Mouse (Mus musculus): ENCODE results near the gene Rdh12. TPM values are rescaled to one million over a fixed set of nuclear protein-coding genes. Genes with fewer than 3 reads are reported as not detected.
A peak's percentile ranks its signal among the peaks of the same experiment; 100 is the strongest.

Rdh12 gene
- total and polyA plus RNA-seq, 3 experiments, result 6.3 to 11.0 (median 6.5) TPM

- in situ Hi-C loops (cut with MboI; ENCODE audit: low pct_ligation_motif_present, low pct_unique_long_range_greater_than_20kb, low sequenced_read_pairs), result no loop called here
- dilution Hi-C loops (cut with MboI; ENCODE audit: extremely low pct_ligation_motif_present, extremely low pct_unique_long_range_greater_than_20kb, low sequenced_read_pairs), result no loop called here
- TF ChIP-seq RCOR1 (conservative IDR thresholded peaks at IDR 0.05; ENCODE audit: low read depth, low read length) (0 out of 2 replicates have a peak, but pooled peaks have one; percentile 18), MYC (IDR thresholded peaks at IDR 0.05; ENCODE audit: low read depth, low read length) (peak; percentile 76; the same call in 1 of the 2 replicates), USF2 (conservative IDR thresholded peaks at IDR 0.05; ENCODE audit: low read depth, low read length) (no peak), ETS1 (conservative IDR thresholded peaks at IDR 0.05; ENCODE audit: low read depth, low read length) (0 out of 2 replicates have a peak, but pooled peaks have one; percentile 11), TCF12 (IDR thresholded peaks at IDR 0.05; ENCODE audit: low read depth, low read length) (peak; percentile 55; the same call in 1 of the 2 replicates), POLR2AphosphoS2 (IDR thresholded peaks at IDR 0.05; ENCODE audit: low read depth, low read length) (peak; percentile 86; the same call in 1 of the 2 replicates), BHLHE40 (IDR thresholded peaks at IDR 0.05; ENCODE audit: low read depth, low read length) (0 out of 2 replicates have a peak, but pooled peaks have one; percentile 18), CHD1 (IDR thresholded peaks at IDR 0.05; ENCODE audit: low read depth, low read length) (no peak), SIN3A (IDR thresholded peaks at IDR 0.05; ENCODE audit: low read length) (peak; percentile 93), HCFC1 (IDR thresholded peaks at IDR 0.05; ENCODE audit: low read depth, low read length) (peak; percentile 98), POLR2A (IDR thresholded peaks at IDR 0.05; ENCODE audit: low read depth, low read length) (peak; percentile 65), JUND (conservative IDR thresholded peaks at IDR 0.05; ENCODE audit: low read depth, low read length) (no peak), ZNF384 (IDR thresholded peaks at IDR 0.05; ENCODE audit: low read depth, low read length) (no peak), EP300 (IDR thresholded peaks at IDR 0.05; ENCODE audit: low read length) (no peak), ZMIZ1 (IDR thresholded peaks at IDR 0.05; ENCODE audit: low read depth, low read length) (no peak; the same call in none of the 2 replicates), ZKSCAN1 (IDR thresholded peaks at IDR 0.05; ENCODE audit: borderline replicate concordance, low read depth, low read length) (no peak), CHD2 (IDR thresholded peaks at IDR 0.05; ENCODE audit: low read length) (peak; percentile 47; the same call in 1 of the 2 replicates), CTCF (conservative IDR thresholded peaks at IDR 0.05 in 1 of 2, IDR thresholded peaks at IDR 0.05 in 1 of 2; ENCODE audit: low read depth in 2 of 2, low read length in 2 of 2) (peak in 1 of 2 experiments; percentile 61; a peak in 2 of 4 replicates), MAZ (IDR thresholded peaks at IDR 0.05; ENCODE audit: low read depth, low read length) (no peak), NRF1 (IDR thresholded peaks at IDR 0.05; ENCODE audit: low read depth, low read length) (peak; percentile 78), GABPA (IDR thresholded peaks at IDR 0.05; ENCODE audit: insufficient replicate concordance, low read depth, low read length) (no peak; the same call in 1 of the 2 replicates), E2F4 (IDR thresholded peaks at IDR 0.05; ENCODE audit: insufficient replicate concordance, low read depth, low read length) (no peak), ELF1 (IDR thresholded peaks at IDR 0.05; ENCODE audit: low read depth, low read length) (peak; percentile 94), KAT2A (IDR thresholded peaks at IDR 0.05; ENCODE audit: insufficient replicate concordance, low read length) (peak; percentile 91; the same call in 1 of the 2 replicates), PAX5 (IDR thresholded peaks at IDR 0.05; ENCODE audit: low read length) (no peak), JUN (IDR thresholded peaks at IDR 0.05; ENCODE audit: insufficient read depth, low read depth, low read length) (no peak), SMC3 (IDR thresholded peaks at IDR 0.05; ENCODE audit: low read depth, low read length) (no peak), MXI1 (IDR thresholded peaks at IDR 0.05; ENCODE audit: low read depth, low read length) (peak; percentile 94), RAD21 (IDR thresholded peaks at IDR 0.05; ENCODE audit: low read depth, low read length) (no peak), TBP (conservative IDR thresholded peaks at IDR 0.05; ENCODE audit: low read depth, low read length) (0 out of 2 replicates have a peak, but pooled peaks have one; percentile 36), ZC3H11A (IDR thresholded peaks at IDR 0.05; ENCODE audit: low read depth, low read length) (no peak), MEF2A (IDR thresholded peaks at IDR 0.05; ENCODE audit: borderline replicate concordance, low read depth, low read length) (no peak), NELFE (IDR thresholded peaks at IDR 0.05; ENCODE audit: low read depth, low read length) (peak; percentile 59), UBTF (IDR thresholded peaks at IDR 0.05; ENCODE audit: low read depth, low read length) (no peak; the same call in 1 of the 2 replicates), USF1 (IDR thresholded peaks at IDR 0.05; ENCODE audit: low read depth, low read length) (peak; percentile 48), IRF4 (IDR thresholded peaks at IDR 0.05; ENCODE audit: low read depth, low read length) (peak; percentile 6; the same call in 1 of the 2 replicates), MAFK (IDR thresholded peaks at IDR 0.05; ENCODE audit: insufficient replicate concordance, low read length) (no peak)
These were observed 36.4 kb upstream of the Rdh12 start, which contains the start of gene Vti1b for GRCm38 (mm10) chr12:79172019-79172941. TSS of gene Vti1b (minus strand) at chr12:79172667.

More at GRCm38 (mm10) chr12:79172019-79172941, 36.4 kb upstream of the Rdh12 start, which contains the start of gene Vti1b:
- H3K4me1 ChIP-seq (ENCODE audit: control insufficient read depth in 1 of 2, insufficient read depth in 2 of 2), result peaks cover 0 to 29% of the 10 kb centered on the region in 2 experiments; a peak in 2 of 4 replicates
- H3K4me3 ChIP-seq (replicated peaks in 1 of 3; ENCODE audit: low read depth in 2 of 3, low read length in 2 of 3, poor library complexity in 1 of 3), result peak within 1 kb of the TSS; percentile 61 to 92 (median 81)
- no peaks in the 10 kb centered on the region for H3K9me3 ChIP-seq (replicated peaks; ENCODE audit: low read length)
- peak within 1 kb of the TSS; percentile 64 for H3K9ac ChIP-seq (ENCODE audit: insufficient read depth, low read depth)
- peak; percentile 86 for DNase-seq (ENCODE audit: extremely low read depth)
- H3K36me3 ChIP-seq (replicated peaks in 1 of 2; ENCODE audit: control insufficient read depth in 1 of 2, insufficient read depth in 1 of 2, low read length in 1 of 2), result peaks cover 14 to 61% of the 10 kb centered on the region in 2 experiments
- peak within 1 kb of the TSS; percentile 61 for H3K27ac ChIP-seq (ENCODE audit: insufficient read depth, low read depth)
- no peaks in the 10 kb centered on the region for H3K27me3 ChIP-seq (replicated peaks)
- H3K4me2 ChIP-seq (ENCODE audit: insufficient read depth, low read depth, poor library complexity, severe bottlenecking), result peak within 1 kb of the TSS; percentile 88
- H3K79me2 ChIP-seq (replicated peaks; ENCODE audit: control insufficient read depth, extremely low read depth, insufficient read depth, poor library complexity, severe bottlenecking), result peaks cover 33% of the 10 kb centered on the region
